Mouse (Mus musculus): Measurements from ENCODE around the gene Rnf19b. TPM values are rescaled to one million over a fixed set of nuclear protein-coding genes. Genes with fewer than 3 reads are reported as not detected.

Gene Rnf19b
- total and polyA plus RNA-seq, 3 experiments = 10.8 to 76.9 (median 42.8) TPM

- H3K9me3 ChIP-seq (replicated peaks) = no peaks in the 10 kb centered on the region
- H3K27me3 ChIP-seq (ENCODE audit: insufficient read depth, low read length) = peaks cover 56% of the 10 kb centered on the region
- TF ChIP-seq CTCF (IDR thresholded peaks at IDR 0.05; ENCODE audit: low read depth, low read length) (no peak), TAL1 (conservative IDR thresholded peaks at IDR 0.05; ENCODE audit: low read depth, low read length) (no peak), GATA2 (IDR thresholded peaks at IDR 0.05; ENCODE audit: borderline replicate concordance, low read depth, low read length) (no peak), POLR2AphosphoS5 (IDR thresholded peaks at IDR 0.05; ENCODE audit: insufficient replicate concordance, low read depth, low read length) (no peak), GATA1 (IDR thresholded peaks at IDR 0.05; ENCODE audit: borderline replicate concordance, low read length) (no peak)
- H3K36me3 ChIP-seq (replicated peaks) = no peaks in the 10 kb centered on the region
- no peak for DNase-seq (ENCODE audit: low spot score)
- H3K4me3 ChIP-seq (ENCODE audit: low read depth, low read length) = no peak overlapping the region
- H3K4me1 ChIP-seq (ENCODE audit: insufficient read depth, low read depth, low read length) = peaks cover 7% of the 10 kb centered on the region; the same call in 1 of the 2 replicates
- no peak for ATAC-seq (ENCODE audit: extremely low read depth, insufficient number of reproducible peaks, low FRiP score, poor library complexity, severe bottlenecking)
These were observed 64.6 kb downstream of the Rnf19b start for GRCm38 (mm10) chr4:129122719-129123118.

GRCm38 (mm10) chr4:129124652-129125146 lies 66.6 kb downstream of the Rnf19b start:
- ATAC-seq (ENCODE audit: extremely low read depth, insufficient number of reproducible peaks, low FRiP score, poor library complexity, severe bottlenecking) (no peak), DNase-seq (ENCODE audit: low spot score) (no peak)
- peaks cover 18% of the 10 kb centered on the region for H3K4me1 ChIP-seq (ENCODE audit: insufficient read depth, low read depth, low read length)
- H3K9me3 ChIP-seq (replicated peaks) = no peaks in the 10 kb centered on the region
- no peaks in the 10 kb centered on the region for H3K36me3 ChIP-seq (replicated peaks)
- no peak overlapping the region for H3K4me3 ChIP-seq (ENCODE audit: low read depth, low read length)
- H3K27me3 ChIP-seq (ENCODE audit: insufficient read depth, low read length) = peaks cover 58% of the 10 kb centered on the region
- TF ChIP-seq TAL1 (conservative IDR thresholded peaks at IDR 0.05; ENCODE audit: low read depth, low read length) = no peak
- no peak for TF ChIP-seq GATA2 (IDR thresholded peaks at IDR 0.05; ENCODE audit: borderline replicate concordance, low read depth, low read length)
- TF ChIP-seq CTCF (IDR thresholded peaks at IDR 0.05; ENCODE audit: low read depth, low read length) = no peak
- no peak for TF ChIP-seq GATA1 (IDR thresholded peaks at IDR 0.05; ENCODE audit: borderline replicate concordance, low read length)
- no peak for TF ChIP-seq POLR2AphosphoS5 (IDR thresholded peaks at IDR 0.05; ENCODE audit: insufficient replicate concordance, low read depth, low read length)

- Histone ChIP-seq H3K27me3 (ENCODE audit: insufficient read depth, low read length) (peaks cover 49% of the 10 kb centered on the region), H3K4me1 (ENCODE audit: insufficient read depth, low read depth, low read length) (peaks cover 30% of the 10 kb centered on the region), H3K9me3 (replicated peaks) (no peaks in the 10 kb centered on the region), H3K36me3 (replicated peaks) (no peaks in the 10 kb centered on the region), H3K4me3 (ENCODE audit: low read depth, low read length) (no peak overlapping the region)
- DNase-seq (ENCODE audit: low spot score) = no peak
- no peak for ATAC-seq (ENCODE audit: extremely low read depth, insufficient number of reproducible peaks, low FRiP score, poor library complexity, severe bottlenecking)
- no peak for TF ChIP-seq POLR2AphosphoS5 (IDR thresholded peaks at IDR 0.05; ENCODE audit: insufficient replicate concordance, low read depth, low read length)
- TF ChIP-seq GATA2 (IDR thresholded peaks at IDR 0.05; ENCODE audit: borderline replicate concordance, low read depth, low read length) = no peak
- TF ChIP-seq TAL1 (conservative IDR thresholded peaks at IDR 0.05; ENCODE audit: low read depth, low read length) = no peak
- no peak for TF ChIP-seq GATA1 (IDR thresholded peaks at IDR 0.05; ENCODE audit: borderline replicate concordance, low read length)
- TF ChIP-seq CTCF (IDR thresholded peaks at IDR 0.05; ENCODE audit: low read depth, low read length) = no peak
These were observed 67.8 kb downstream of the Rnf19b start for GRCm38 (mm10) chr4:129125736-129126451.

- TF ChIP-seq GATA1 (IDR thresholded peaks at IDR 0.05; ENCODE audit: borderline replicate concordance, low read length) = no peak
- no peak for TF ChIP-seq TAL1 (conservative IDR thresholded peaks at IDR 0.05; ENCODE audit: low read depth, low read length)
- TF ChIP-seq GATA2 (IDR thresholded peaks at IDR 0.05; ENCODE audit: borderline replicate concordance, low read depth, low read length) = no peak
- TF ChIP-seq CTCF (IDR thresholded peaks at IDR 0.05; ENCODE audit: low read depth, low read length) = no peak
- TF ChIP-seq POLR2AphosphoS5 (IDR thresholded peaks at IDR 0.05; ENCODE audit: insufficient replicate concordance, low read depth, low read length) = no peak
- Histone ChIP-seq H3K4me1 (ENCODE audit: insufficient read depth, low read depth, low read length) (peaks cover 34% of the 10 kb centered on the region), H3K27me3 (ENCODE audit: insufficient read depth, low read length) (peaks cover 55% of the 10 kb centered on the region), H3K4me3 (ENCODE audit: low read depth, low read length) (no peak overlapping the region), H3K36me3 (replicated peaks) (no peaks in the 10 kb centered on the region), H3K9me3 (replicated peaks) (no peaks in the 10 kb centered on the region)
- ATAC-seq (ENCODE audit: extremely low read depth, insufficient number of reproducible peaks, low FRiP score, poor library complexity, severe bottlenecking) = no peak
- DNase-seq (ENCODE audit: low spot score) = no peak
These were observed 70.7 kb downstream of the Rnf19b start for GRCm38 (mm10) chr4:129128582-129129338.

GRCm38 (mm10) chr4:129129387-129129786 lies 71.3 kb downstream of the Rnf19b start:
- Histone ChIP-seq H3K36me3 (replicated peaks) (no peaks in the 10 kb centered on the region), H3K4me3 (ENCODE audit: low read depth, low read length) (no peak overlapping the region), H3K4me1 (ENCODE audit: insufficient read depth, low read depth, low read length) (peaks cover 37% of the 10 kb centered on the region), H3K9me3 (replicated peaks) (no peaks in the 10 kb centered on the region), H3K27me3 (ENCODE audit: insufficient read depth, low read length) (peaks cover 57% of the 10 kb centered on the region)
- TF ChIP-seq GATA1 (IDR thresholded peaks at IDR 0.05; ENCODE audit: borderline replicate concordance, low read length) (no peak), POLR2AphosphoS5 (IDR thresholded peaks at IDR 0.05; ENCODE audit: insufficient replicate concordance, low read depth, low read length) (no peak)
- ATAC-seq (ENCODE audit: extremely low read depth, insufficient number of reproducible peaks, low FRiP score, poor library complexity, severe bottlenecking) (no peak), DNase-seq (ENCODE audit: low spot score) (no peak)

- no peak for DNase-seq (ENCODE audit: low spot score)
- H3K4me1 ChIP-seq (ENCODE audit: insufficient read depth, low read depth, low read length) = peaks cover 44% of the 10 kb centered on the region
- peaks cover 57% of the 10 kb centered on the region for H3K27me3 ChIP-seq (ENCODE audit: insufficient read depth, low read length)
These were observed 72.1 kb downstream of the Rnf19b start for GRCm38 (mm10) chr4:129130149-129130548.

More at GRCm38 (mm10) chr4:129130149-129130548, 72.1 kb downstream of the Rnf19b start:
- Histone ChIP-seq H3K4me3 (ENCODE audit: low read depth, low read length) (peak overlapping the region; percentile 30; the same call in 1 of the 2 replicates), H3K9me3 (replicated peaks) (no peaks in the 10 kb centered on the region), H3K36me3 (replicated peaks) (no peaks in the 10 kb centered on the region)
- no peak for ATAC-seq (ENCODE audit: extremely low read depth, insufficient number of reproducible peaks, low FRiP score, poor library complexity, severe bottlenecking)
- TF ChIP-seq TAL1 (conservative IDR thresholded peaks at IDR 0.05; ENCODE audit: low read depth, low read length) (no peak), GATA1 (IDR thresholded peaks at IDR 0.05; ENCODE audit: borderline replicate concordance, low read length) (no peak), CTCF (IDR thresholded peaks at IDR 0.05; ENCODE audit: low read depth, low read length) (peak; percentile 79)
